Mouse (Mus musculus): ENCODE measurements around the gene Figla. TPM values are rescaled to one million over a fixed set of nuclear protein-coding genes. Genes with fewer than 3 reads are reported as not detected.
A peak's percentile ranks its signal among the peaks of the same experiment; 100 is the strongest.
"Not testable (repeated sequence)": the region's sequence is repeated elsewhere in the genome, so short reads cannot be mapped to it uniquely, and the experiment has no call there.

The Figla gene
- total RNA-seq (2022), result not detected

- DNase-seq, result no peak
Observed at GRCm38 (mm10) chr6:86015871-86016270, at the start of gene Figla. Gene Figla, plus strand, starts transcription at chr6:86016171.

- no peak for DNase-seq
Observed at GRCm38 (mm10) chr6:85966686-85967085, 49.3 kb upstream of the Figla start.

- DNase-seq, result no peak
Observed at GRCm38 (mm10) chr6:85969889-85970288, 46.1 kb upstream of the Figla start.

- no peak for DNase-seq
Observed at GRCm38 (mm10) chr6:85972699-85973098, 43.3 kb upstream of the Figla start.

GRCm38 (mm10) chr6:85973336-85973735 is 42.6 kb upstream of the Figla start:
- DNase-seq, result no peak

GRCm38 (mm10) chr6:85974941-85975617 is 40.9 kb upstream of the Figla start:
- no peak for DNase-seq

GRCm38 (mm10) chr6:85975761-85976160 is 40.2 kb upstream of the Figla start:
- no peak for DNase-seq

- no peak for DNase-seq
Observed at GRCm38 (mm10) chr6:85976242-85976641, 39.7 kb upstream of the Figla start.

GRCm38 (mm10) chr6:85978736-85979135 is 37.2 kb upstream of the Figla start:
- not testable (repeated sequence) for DNase-seq

- DNase-seq, result no peak
Observed at GRCm38 (mm10) chr6:85984351-85984750, 31.6 kb upstream of the Figla start.

GRCm38 (mm10) chr6:85989570-85989969 is 26.4 kb upstream of the Figla start:
- not testable (repeated sequence) for DNase-seq

- not testable (repeated sequence) for DNase-seq
Observed at GRCm38 (mm10) chr6:85990774-85991173, 25.2 kb upstream of the Figla start.

GRCm38 (mm10) chr6:86003405-86003925 is 12.5 kb upstream of the Figla start:
- no peak for DNase-seq

GRCm38 (mm10) chr6:86004271-86005148 is 11.5 kb upstream of the Figla start:
- peak; percentile 52 for DNase-seq

GRCm38 (mm10) chr6:86009980-86010379 is 6.0 kb upstream of the Figla start:
- DNase-seq, result peak; percentile 39

- peak; percentile 11 for DNase-seq
Observed at GRCm38 (mm10) chr6:86014812-86015211, 1.2 kb upstream of the Figla start.

- DNase-seq, result no peak
Observed at GRCm38 (mm10) chr6:86016793-86017350, 901 bp downstream of the Figla start.

GRCm38 (mm10) chr6:86019415-86020237 is 3.7 kb downstream of the Figla start:
- no peak for DNase-seq

GRCm38 (mm10) chr6:86020948-86021347 is 5.0 kb downstream of the Figla start:
- DNase-seq, result no peak

GRCm38 (mm10) chr6:86026632-86027292 is 10.8 kb downstream of the Figla start:
- DNase-seq, result no peak

GRCm38 (mm10) chr6:86028150-86028549 is 12.2 kb downstream of the Figla start:
- no peak for DNase-seq

Data from adrenal gland, adult 8-10 months (tissue).